Mouse (Mus musculus) intestine, embryonic 15.5 days (tissue): ENCODE measurements at regions not wholly inside any gene's neighbourhood (a gene's known extent, or its start where the extent isn't known, plus 50 kb on each side); places are given as distances from the start of the nearest gene placed in this dataset.

Source experiments
- ATAC-seq: fragments of 200-750 bp; cut with Nextera tagmentation; 2 replicates; pipeline ENCODE4 v1.8.0; 2017; ENCODE audit warnings: moderate TSS enrichment, moderate library complexity
- H3K27ac ChIP-seq: fragments of 300-500 bp; sonication (generic); 2 replicates; pipeline ENCODE4 v1.5.1; 2015; ENCODE audit warnings: mild to moderate bottlenecking, inconsistent platforms
- H3K27me3 ChIP-seq: fragments of 300-500 bp; sonication (generic); replicated peaks from 2 replicates; pipeline ENCODE4 v1.6.1; 2015; ENCODE audit warnings: inconsistent platforms
- H3K36me3 ChIP-seq: fragments of 300-500 bp; sonication (generic); 2 replicates; pipeline ENCODE4 v1.6.1; 2015; ENCODE audit warnings: inconsistent platforms
- H3K4me1 ChIP-seq: fragments of 300-500 bp; sonication (generic); replicated peaks from 2 replicates; pipeline ENCODE4 v1.6.1; 2015; ENCODE audit warnings: inconsistent platforms
- H3K4me2 ChIP-seq: fragments of 300-500 bp; sonication (generic); replicated peaks from 2 replicates; pipeline ENCODE4 v1.6.1; 2015; ENCODE audit warnings: mild to moderate bottlenecking, inconsistent platforms
- H3K4me3 ChIP-seq: fragments of 300-500 bp; sonication (generic); replicated peaks from 2 replicates; pipeline ENCODE4 v1.5.1; 2015; ENCODE audit warnings: inconsistent platforms
- H3K9ac ChIP-seq: fragments of 300-500 bp; sonication (generic); 2 replicates; pipeline ENCODE4 v1.6.1; 2015; ENCODE audit warnings: inconsistent platforms
- H3K9me3 ChIP-seq: fragments of 300-500 bp; sonication (generic); 2 replicates; pipeline ENCODE4 v1.6.1; 2016; ENCODE audit warnings: inconsistent platforms
- WGBS: fragments of 180-500 bp; shearing (Covaris S2); methylation state at CpG from one replicate; pipeline ENCODE4 v1.1.7; 2015; 5-methylcytosine and 5-hydroxymethylcytosine counted together

GRCm38 (mm10) chr3:132506095-132506494 lies 123.5 kb upstream of the Gimd1 start:
- 28% methylated on average over 4 of the region's 4 CpGs for WGBS
- Histone ChIP-seq H3K4me1 (no peaks in the 10 kb centered on the region), H3K9me3 (no peaks in the 10 kb centered on the region), H3K27ac (no peak overlapping the region), H3K9ac (no peak overlapping the region), H3K4me3 (no peak overlapping the region), H3K36me3 (no peaks in the 10 kb centered on the region), H3K27me3 (no peaks in the 10 kb centered on the region), H3K4me2 (no peak overlapping the region)
- ATAC-seq, result peak; percentile 65

GRCm38 (mm10) chr3:132510240-132510639 lies 119.4 kb upstream of the Gimd1 start:
- no peak overlapping the region for H3K4me2 ChIP-seq
- ATAC-seq, result no peak
- H3K36me3 ChIP-seq, result no peaks in the 10 kb centered on the region
- no peaks in the 10 kb centered on the region for H3K4me1 ChIP-seq
- no peak overlapping the region for H3K27ac ChIP-seq
- H3K9ac ChIP-seq, result no peak overlapping the region
- H3K27me3 ChIP-seq, result no peaks in the 10 kb centered on the region
- 38% methylated on average over 1 of the region's 1 CpGs for WGBS
- no peaks in the 10 kb centered on the region for H3K9me3 ChIP-seq
- H3K4me3 ChIP-seq, result no peak overlapping the region

GRCm38 (mm10) chr3:132512526-132513102 lies 117.0 kb upstream of the Gimd1 start:
- H3K9ac ChIP-seq, result no peak overlapping the region
- H3K4me2 ChIP-seq, result no peak overlapping the region
- no peak overlapping the region for H3K4me3 ChIP-seq
- no peak for ATAC-seq
- WGBS, result 83% methylated on average over 8 of the region's 8 CpGs
- H3K27me3 ChIP-seq, result no peaks in the 10 kb centered on the region
- H3K9me3 ChIP-seq, result no peaks in the 10 kb centered on the region
- H3K36me3 ChIP-seq, result no peaks in the 10 kb centered on the region
- H3K4me1 ChIP-seq, result no peaks in the 10 kb centered on the region
- no peak overlapping the region for H3K27ac ChIP-seq

GRCm38 (mm10) chr3:132533323-132533904 lies 96.2 kb upstream of the Gimd1 start:
- H3K9ac ChIP-seq, result no peak overlapping the region
- ATAC-seq, result no peak
- H3K27ac ChIP-seq, result no peak overlapping the region
- no peak overlapping the region for H3K4me2 ChIP-seq
- no peaks in the 10 kb centered on the region for H3K4me1 ChIP-seq
- no peak overlapping the region for H3K4me3 ChIP-seq
- no peaks in the 10 kb centered on the region for H3K9me3 ChIP-seq
- 82% methylated on average over 4 of the region's 4 CpGs for WGBS
- H3K27me3 ChIP-seq, result no peaks in the 10 kb centered on the region
- H3K36me3 ChIP-seq, result no peaks in the 10 kb centered on the region

GRCm38 (mm10) chr3:132539780-132540658 lies 89.6 kb upstream of the Gimd1 start:
- no peaks in the 10 kb centered on the region for H3K36me3 ChIP-seq
- no peaks in the 10 kb centered on the region for H3K4me1 ChIP-seq
- ATAC-seq, result no peak
- H3K4me2 ChIP-seq, result no peak overlapping the region
- WGBS, result 76% methylated on average over 9 of the region's 9 CpGs
- H3K27ac ChIP-seq, result no peak overlapping the region
- H3K9ac ChIP-seq, result no peak overlapping the region
- H3K9me3 ChIP-seq, result no peaks in the 10 kb centered on the region
- H3K27me3 ChIP-seq, result no peaks in the 10 kb centered on the region
- no peak overlapping the region for H3K4me3 ChIP-seq

- no peak for ATAC-seq
- Histone ChIP-seq H3K36me3 (no peaks in the 10 kb centered on the region), H3K27me3 (no peaks in the 10 kb centered on the region), H3K4me2 (no peak overlapping the region), H3K27ac (no peak overlapping the region), H3K9ac (no peak overlapping the region), H3K4me1 (no peaks in the 10 kb centered on the region), H3K9me3 (no peaks in the 10 kb centered on the region), H3K4me3 (no peak overlapping the region)
- WGBS, result 75% methylated on average over 6 of the region's 6 CpGs
Observed at GRCm38 (mm10) chr3:132551238-132551808, 78.3 kb upstream of the Gimd1 start.

- 87% methylated on average over 2 of the region's 2 CpGs for WGBS
- H3K9ac ChIP-seq, result no peak overlapping the region
- no peaks in the 10 kb centered on the region for H3K27me3 ChIP-seq
- H3K4me3 ChIP-seq, result no peak overlapping the region
- H3K9me3 ChIP-seq, result no peaks in the 10 kb centered on the region
- H3K4me2 ChIP-seq, result no peak overlapping the region
- H3K27ac ChIP-seq, result no peak overlapping the region
- H3K36me3 ChIP-seq, result no peaks in the 10 kb centered on the region
- no peaks in the 10 kb centered on the region for H3K4me1 ChIP-seq
- ATAC-seq, result no peak
Observed at GRCm38 (mm10) chr3:132565755-132566154, 63.9 kb upstream of the Gimd1 start.

GRCm38 (mm10) chr3:132566301-132566700 lies 63.3 kb upstream of the Gimd1 start:
- Histone ChIP-seq H3K4me2 (no peak overlapping the region), H3K9ac (no peak overlapping the region), H3K9me3 (no peaks in the 10 kb centered on the region), H3K27me3 (no peaks in the 10 kb centered on the region), H3K36me3 (no peaks in the 10 kb centered on the region), H3K4me1 (no peaks in the 10 kb centered on the region), H3K27ac (no peak overlapping the region), H3K4me3 (no peak overlapping the region)
- 56% methylated on average over 7 of the region's 7 CpGs for WGBS
- no peak for ATAC-seq
